Mouse (Mus musculus): ENCODE measurements around the gene Rftn1. TPM values are rescaled to one million over a fixed set of nuclear protein-coding genes. Genes with fewer than 3 reads are reported as not detected.

Gene Rftn1
- polyA plus RNA-seq, 1 experiment from 2014 or later: 17.0 TPM

GRCm38 (mm10) chr17:49989583-49989982 lies 200.9 kb downstream of the Rftn1 start:
- Histone ChIP-seq H3K9ac (no peak overlapping the region), H3K4me2 (no peak overlapping the region), H3K4me3 (no peak overlapping the region), H3K9me3 (no peaks in the 10 kb centered on the region), H3K27me3 (no peaks in the 10 kb centered on the region), H3K27ac (no peak overlapping the region), H3K4me1 (replicated peaks) (no peaks in the 10 kb centered on the region), H3K36me3 (no peaks in the 10 kb centered on the region)
- ATAC-seq (ENCODE audit: low FRiP score): no peak
- 61% methylated on average over 8 of the region's 8 CpGs for WGBS

- WGBS: 91% methylated on average over 6 of the region's 6 CpGs
- no peak for ATAC-seq (ENCODE audit: low FRiP score)
Measured at GRCm38 (mm10) chr17:49987095-49987494, 203.4 kb downstream of the Rftn1 start.

GRCm38 (mm10) chr17:49983478-49983877 lies 207.0 kb downstream of the Rftn1 start:
- H3K4me2 ChIP-seq: no peak overlapping the region
- H3K4me3 ChIP-seq: no peak overlapping the region
- H3K27me3 ChIP-seq: no peaks in the 10 kb centered on the region
- 0 out of 2 replicates have a peak, but pooled peaks cover 3% of the 10 kb centered on the region for H3K4me1 ChIP-seq (replicated peaks)
- H3K9ac ChIP-seq: no peak overlapping the region
- H3K27ac ChIP-seq: no peak overlapping the region
- 85% methylated on average over 5 of the region's 5 CpGs for WGBS
- no peak for ATAC-seq (ENCODE audit: low FRiP score)
- no peaks in the 10 kb centered on the region for H3K9me3 ChIP-seq
- peaks cover 4% of the 10 kb centered on the region; the same call in 1 of the 2 replicates for H3K36me3 ChIP-seq

More at GRCm38 (mm10) chr17:49987095-49987494, 203.4 kb downstream of the Rftn1 start:
- no peak overlapping the region for H3K4me2 ChIP-seq
- H3K9me3 ChIP-seq: no peaks in the 10 kb centered on the region
- no peak overlapping the region for H3K4me3 ChIP-seq
- H3K36me3 ChIP-seq: no peaks in the 10 kb centered on the region
- no peak overlapping the region for H3K27ac ChIP-seq
- no peak overlapping the region for H3K9ac ChIP-seq
- 0 out of 2 replicates have a peak, but pooled peaks cover 3% of the 10 kb centered on the region for H3K4me1 ChIP-seq (replicated peaks)
- H3K27me3 ChIP-seq: no peaks in the 10 kb centered on the region

DNA sequence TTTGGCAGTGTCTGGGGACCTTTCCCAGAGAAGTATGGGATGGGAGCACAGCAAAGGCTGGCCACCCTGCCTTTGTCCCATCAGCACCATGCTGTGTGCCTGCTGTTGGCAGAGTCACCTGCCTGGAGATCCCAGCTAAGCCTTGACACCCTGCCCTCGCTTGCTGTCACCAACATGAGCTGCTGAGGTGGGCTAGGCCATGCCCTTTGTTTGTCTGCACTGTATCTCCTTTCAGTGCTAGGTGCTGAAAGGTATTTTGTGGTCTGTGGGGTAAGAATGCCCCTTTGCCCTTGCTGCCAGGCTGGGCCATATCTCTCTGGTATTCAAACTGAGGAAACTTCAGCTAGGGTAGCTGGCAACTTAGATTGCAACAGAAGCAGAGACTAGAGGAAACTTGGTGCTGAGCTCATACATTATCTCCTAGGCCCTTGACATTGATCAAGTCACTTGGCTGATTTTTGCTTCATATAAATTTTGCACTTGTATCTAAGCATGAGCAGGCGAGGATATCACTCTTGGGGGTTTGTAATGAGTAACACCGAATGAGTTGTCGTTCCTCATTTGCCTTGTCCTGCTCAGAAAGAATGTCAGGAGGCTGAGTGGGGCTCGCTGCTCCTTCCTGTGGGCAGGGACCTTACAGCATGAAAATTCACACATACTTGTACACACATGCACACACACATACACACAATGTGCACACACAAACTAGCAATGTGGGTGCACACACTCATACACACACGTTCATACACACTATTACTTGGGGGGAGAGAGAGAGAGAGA lies 207.7 kb downstream of the Rftn1 start:
- Histone ChIP-seq H3K4me1 (replicated peaks) (0 out of 2 replicates have a peak, but pooled peaks cover 3% of the 10 kb centered on the region), H3K36me3 (peaks cover 4% of the 10 kb centered on the region; the same call in 1 of the 2 replicates), H3K9ac (no peak overlapping the region), H3K27me3 (no peaks in the 10 kb centered on the region), H3K27ac (no peak overlapping the region), H3K4me3 (no peak overlapping the region), H3K9me3 (no peaks in the 10 kb centered on the region), H3K4me2 (no peak overlapping the region)
- ATAC-seq (ENCODE audit: low FRiP score): no peak
- WGBS: 83% methylated on average over 6 of the region's 6 CpGs

GRCm38 (mm10) chr17:49981591-49981990 lies 208.9 kb downstream of the Rftn1 start:
- H3K4me2 ChIP-seq: no peak overlapping the region
- H3K4me3 ChIP-seq: no peak overlapping the region
- no peaks in the 10 kb centered on the region for H3K9me3 ChIP-seq
- WGBS: 87% methylated on average over 4 of the region's 4 CpGs
- peaks cover 10% of the 10 kb centered on the region; the same call in 1 of the 2 replicates for H3K4me1 ChIP-seq (replicated peaks)
- H3K36me3 ChIP-seq: peaks cover 4% of the 10 kb centered on the region; the same call in 1 of the 2 replicates
- H3K27me3 ChIP-seq: no peaks in the 10 kb centered on the region
- H3K27ac ChIP-seq: no peak overlapping the region
- no peak for ATAC-seq (ENCODE audit: low FRiP score)
- no peak overlapping the region for H3K9ac ChIP-seq

DNA sequence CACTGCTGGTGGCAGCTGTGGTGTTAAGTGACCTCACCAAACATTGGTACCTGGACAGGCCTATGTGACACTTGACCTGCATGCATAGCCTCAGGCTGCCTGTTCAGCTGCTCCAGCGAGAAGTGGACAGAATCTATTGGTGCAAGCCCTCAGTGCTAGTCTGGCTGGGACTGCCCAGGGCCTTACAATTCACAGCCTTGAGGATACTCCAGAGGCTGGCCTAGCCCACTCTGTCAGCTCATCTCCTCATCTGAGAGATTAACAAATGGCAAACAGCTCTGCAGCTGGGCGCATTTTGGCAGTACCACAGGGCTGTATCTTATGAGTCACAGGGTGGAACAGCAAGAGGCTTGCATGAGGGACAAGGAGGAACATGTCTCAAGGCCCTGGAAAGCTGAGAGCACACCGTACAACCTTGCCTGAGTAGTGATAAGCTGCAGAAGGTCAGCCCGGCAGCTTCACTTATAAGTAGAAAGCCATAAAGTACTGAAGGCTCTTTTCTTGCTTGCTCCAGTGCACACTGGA lies 210.7 kb downstream of the Rftn1 start:
- Histone ChIP-seq H3K9ac (no peak overlapping the region), H3K4me3 (no peak overlapping the region), H3K36me3 (peaks cover 4% of the 10 kb centered on the region; the same call in 1 of the 2 replicates), H3K27ac (no peak overlapping the region), H3K4me2 (no peak overlapping the region), H3K9me3 (no peaks in the 10 kb centered on the region), H3K27me3 (no peaks in the 10 kb centered on the region), H3K4me1 (replicated peaks) (peaks cover 14% of the 10 kb centered on the region; the same call in 1 of the 2 replicates)
- ATAC-seq (ENCODE audit: low FRiP score): no peak
- WGBS: 97% methylated on average over 4 of the region's 4 CpGs

- no peaks in the 10 kb centered on the region for H3K27me3 ChIP-seq
- 62% methylated on average over 3 of the region's 3 CpGs for WGBS
- peak overlapping the region; percentile 53; the same call in 1 of the 2 replicates for H3K27ac ChIP-seq
- H3K36me3 ChIP-seq: peaks cover 4% of the 10 kb centered on the region; the same call in 1 of the 2 replicates
- H3K4me2 ChIP-seq: no peak overlapping the region
- no peak overlapping the region for H3K4me3 ChIP-seq
- no peak for ATAC-seq (ENCODE audit: low FRiP score)
- H3K4me1 ChIP-seq (replicated peaks): peaks cover 12% of the 10 kb centered on the region; the same call in 1 of the 2 replicates
- H3K9ac ChIP-seq: no peak overlapping the region
- no peaks in the 10 kb centered on the region for H3K9me3 ChIP-seq
Measured at GRCm38 (mm10) chr17:49977424-49977790, 213.1 kb downstream of the Rftn1 start.

DNA sequence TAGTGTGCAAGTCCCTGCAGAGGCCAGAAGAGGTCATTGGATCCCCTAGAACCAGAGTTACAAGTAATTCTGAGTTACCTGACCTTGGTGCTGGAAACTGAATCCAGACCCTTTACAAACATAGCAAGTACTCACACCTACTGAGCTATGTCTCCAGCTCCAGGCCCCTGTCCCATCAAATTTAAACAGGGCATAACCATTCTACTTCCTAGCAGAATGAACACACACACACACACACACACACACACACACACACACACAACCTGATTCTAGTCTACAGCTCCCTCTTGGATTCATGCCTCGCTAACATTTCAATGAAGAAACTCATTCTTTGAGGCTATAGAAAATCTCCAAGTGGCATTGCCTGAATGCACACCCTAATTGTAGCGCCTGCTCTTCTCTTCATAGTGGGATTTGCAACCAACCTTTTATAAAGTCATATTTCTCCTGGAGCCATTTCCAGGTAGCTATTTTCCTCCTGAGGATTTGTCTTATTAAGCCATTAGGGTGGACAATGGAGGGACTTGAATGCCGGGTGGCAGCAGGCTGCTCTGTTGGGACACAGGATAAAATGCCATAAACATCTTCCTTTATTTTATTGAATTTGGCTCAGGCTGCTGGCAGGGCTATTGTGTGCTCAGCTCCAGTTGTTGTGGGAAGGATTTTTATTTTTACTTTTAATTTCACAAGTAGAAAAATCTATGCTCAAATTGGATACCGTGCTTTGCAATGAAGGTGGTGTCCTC lies 213.6 kb downstream of the Rftn1 start:
- Histone ChIP-seq H3K9me3 (no peaks in the 10 kb centered on the region), H3K27me3 (no peaks in the 10 kb centered on the region), H3K9ac (no peak overlapping the region), H3K36me3 (peaks cover 4% of the 10 kb centered on the region; the same call in 1 of the 2 replicates), H3K4me1 (replicated peaks) (peaks cover 11% of the 10 kb centered on the region; the same call in 1 of the 2 replicates), H3K4me3 (no peak overlapping the region), H3K27ac (peak overlapping the region; percentile 53), H3K4me2 (no peak overlapping the region)
- 63% methylated on average over 4 of the region's 4 CpGs for WGBS
- ATAC-seq (ENCODE audit: low FRiP score): no peak

GRCm38 (mm10) chr17:49975481-49975880 lies 215.0 kb downstream of the Rftn1 start:
- peaks cover 2% of the 10 kb centered on the region for H3K9me3 ChIP-seq
- no peak overlapping the region for H3K27ac ChIP-seq
- 56% methylated on average over 7 of the region's 7 CpGs for WGBS
- no peaks in the 10 kb centered on the region for H3K27me3 ChIP-seq
- no peak overlapping the region for H3K4me2 ChIP-seq
- H3K4me1 ChIP-seq (replicated peaks): peaks cover 11% of the 10 kb centered on the region; the same call in 1 of the 2 replicates
- no peak for ATAC-seq (ENCODE audit: low FRiP score)
- H3K36me3 ChIP-seq: peaks cover 4% of the 10 kb centered on the region; the same call in 1 of the 2 replicates
- no peak overlapping the region for H3K9ac ChIP-seq
- no peak overlapping the region for H3K4me3 ChIP-seq

GRCm38 (mm10) chr17:49974996-49975395 lies 215.5 kb downstream of the Rftn1 start:
- Histone ChIP-seq H3K4me1 (replicated peaks) (peaks cover 11% of the 10 kb centered on the region; the same call in 1 of the 2 replicates), H3K9me3 (peaks cover 7% of the 10 kb centered on the region), H3K36me3 (peaks cover 2% of the 10 kb centered on the region; the same call in 1 of the 2 replicates), H3K27ac (no peak overlapping the region), H3K27me3 (no peaks in the 10 kb centered on the region), H3K9ac (no peak overlapping the region), H3K4me2 (no peak overlapping the region), H3K4me3 (no peak overlapping the region)
- WGBS: 83% methylated on average over 6 of the region's 6 CpGs
- no peak for ATAC-seq (ENCODE audit: low FRiP score)

GRCm38 (mm10) chr17:49972164-49972563 lies 218.3 kb downstream of the Rftn1 start:
- H3K27ac ChIP-seq: no peak overlapping the region
- 0 out of 2 replicates have a peak, but pooled peaks cover 3% of the 10 kb centered on the region for H3K27me3 ChIP-seq
- H3K4me1 ChIP-seq (replicated peaks): 0 out of 2 replicates have a peak, but pooled peaks cover 8% of the 10 kb centered on the region
- no peaks in the 10 kb centered on the region for H3K36me3 ChIP-seq
- peaks cover 8% of the 10 kb centered on the region for H3K9me3 ChIP-seq
- H3K4me3 ChIP-seq: no peak overlapping the region
- no peak overlapping the region for H3K9ac ChIP-seq
- H3K4me2 ChIP-seq: no peak overlapping the region
- WGBS: 84% methylated on average over 1 of the region's 1 CpGs
- ATAC-seq (ENCODE audit: low FRiP score): no peak

DNA sequence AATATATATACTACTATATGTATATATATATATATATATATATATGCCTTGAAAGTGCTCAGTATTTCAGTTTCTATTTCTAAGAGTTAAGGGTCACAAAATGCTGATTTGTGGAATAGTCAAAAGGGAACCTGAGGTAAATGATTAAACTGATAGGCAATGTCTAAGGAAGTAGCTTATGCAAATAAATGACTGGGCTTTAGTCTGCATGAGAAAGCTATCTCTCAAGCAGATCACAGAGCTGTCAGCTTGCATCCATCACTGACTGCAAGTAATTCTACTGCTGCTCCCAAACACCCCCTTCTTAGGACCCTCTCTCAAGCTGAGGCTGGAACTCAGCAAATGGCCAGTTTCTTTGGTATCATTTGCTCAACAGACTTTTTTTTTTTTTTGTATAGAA lies 219.4 kb downstream of the Rftn1 start:
- 0 out of 2 replicates have a peak, but pooled peaks cover 5% of the 10 kb centered on the region for H3K4me1 ChIP-seq (replicated peaks)
- H3K9me3 ChIP-seq: peaks cover 8% of the 10 kb centered on the region
- no peak overlapping the region for H3K4me2 ChIP-seq
- H3K9ac ChIP-seq: no peak overlapping the region
- H3K36me3 ChIP-seq: no peaks in the 10 kb centered on the region
- no peak overlapping the region for H3K4me3 ChIP-seq
- 0 out of 2 replicates have a peak, but pooled peaks cover 3% of the 10 kb centered on the region for H3K27me3 ChIP-seq
- no peak overlapping the region for H3K27ac ChIP-seq
- no peak for ATAC-seq (ENCODE audit: low FRiP score)

Measured in hindbrain, embryonic 13.5 days (tissue).